Comparison of ENCODE assay signal across 14 mouse cellular contexts in the genomic region with DNA sequence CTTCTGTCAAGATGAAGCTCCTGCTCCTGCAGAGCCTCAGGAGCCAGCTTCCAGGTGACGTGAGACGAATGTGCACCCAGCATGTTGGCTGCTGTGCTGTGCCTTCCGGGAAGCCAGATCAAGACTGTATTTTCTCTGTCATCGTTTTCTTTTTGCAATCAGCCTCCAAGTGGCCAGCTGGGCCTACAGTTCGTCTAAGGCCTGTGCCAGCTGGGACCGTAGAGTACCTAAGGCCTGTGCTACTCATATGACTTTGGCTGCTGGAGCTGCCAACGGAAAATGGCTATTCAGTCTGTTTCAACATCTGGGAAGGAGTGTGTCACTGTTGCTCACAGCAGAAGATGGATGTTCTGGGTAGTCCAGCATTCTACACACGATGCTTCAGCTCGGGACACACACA.
DNase-seq lines count a peak whose midpoint lies in the region; ATAC-seq lines count a peak whose summit lies in the region.
"Had no signal": no experiment of that assay in that cellular context is flagged by ENCODE, and none has a peak within 500 bp of the region (broad histone marks: within the 10 kb centered on the region; RNA-seq: fewer than 3 reads in every experiment).

No protein-coding gene starts in this region.

- no peaks in the 10 kb centered on the region for H3K4me1 ChIP-seq in hindbrain, embryonic 16.5 days (ENCODE audit: control insufficient read depth, insufficient read depth, low read depth, low read length)
- no peaks in the 10 kb centered on the region for H3K4me1 ChIP-seq in hindbrain, embryonic 14.5 days (replicated peaks; ENCODE audit: control insufficient read depth, insufficient read depth, low read length)
- H3K4me1 ChIP-seq: heart, embryonic 12.5 days; hindbrain, embryonic 13.5 days; kidney, embryonic 15.5 days; liver, embryonic 12.5 days had no signal

- no peak overlapping the region for H3K4me3 ChIP-seq in hindbrain, embryonic 16.5 days (ENCODE audit: low read length)
- no peak overlapping the region for H3K4me3 ChIP-seq in hindbrain, embryonic 14.5 days (replicated peaks; ENCODE audit: low read length)
- H3K4me3 ChIP-seq: heart, embryonic 12.5 days; hindbrain, embryonic 13.5 days; kidney, embryonic 15.5 days; liver, embryonic 12.5 days had no signal

- H3K9ac ChIP-seq in hindbrain, embryonic 16.5 days (ENCODE audit: low read depth, low read length) = no peak overlapping the region
- no peak overlapping the region for H3K9ac ChIP-seq in hindbrain, embryonic 14.5 days
- H3K9ac ChIP-seq: heart, embryonic 12.5 days; hindbrain, embryonic 13.5 days; kidney, embryonic 15.5 days; liver, embryonic 12.5 days had no signal

- H3K4me2 ChIP-seq in hindbrain, embryonic 16.5 days (ENCODE audit: low read length) = no peak overlapping the region
- no peak overlapping the region for H3K4me2 ChIP-seq in hindbrain, embryonic 14.5 days (replicated peaks)
- H3K4me2 ChIP-seq: heart, embryonic 12.5 days; hindbrain, embryonic 13.5 days; kidney, embryonic 15.5 days; liver, embryonic 12.5 days; midbrain, embryonic 11.5 days had no signal

- H3K36me3 ChIP-seq in hindbrain, embryonic 16.5 days (ENCODE audit: control insufficient read depth, insufficient read depth, low read length) = no peaks in the 10 kb centered on the region
- no peaks in the 10 kb centered on the region for H3K36me3 ChIP-seq in hindbrain, embryonic 14.5 days (replicated peaks; ENCODE audit: control insufficient read depth, insufficient read depth)
- H3K36me3 ChIP-seq: heart, embryonic 12.5 days; hindbrain, embryonic 13.5 days; kidney, embryonic 15.5 days; liver, embryonic 12.5 days had no signal

- WGBS in hindbrain, embryonic 16.5 days = 67% methylated on average over 9 of the region's 9 CpGs
- WGBS in hindbrain, embryonic 14.5 days = 67% methylated on average over 9 of the region's 9 CpGs

- DNase-seq in adrenal gland, adult 2 months = peak; percentile 20
- DNase-seq in adrenal gland, postnatal 4 days (ENCODE audit: low spot score in 2 of 2) = no peak
- no peak for DNase-seq in hindbrain, embryonic 14.5 days (ENCODE audit: low spot score)
- DNase-seq in right cerebral cortex, postnatal 4 days = peak; percentile 4
- DNase-seq in right cerebral cortex, adult 18-20 months = no peak
- DNase-seq in lung, adult 18-20 months = no peak
- DNase-seq in spleen, postnatal 36 days (ENCODE audit: low spot score in 2 of 2) = no peak
- DNase-seq: lung, postnatal 10 days had no signal

- peak; percentile 63 for ATAC-seq in hindbrain, embryonic 16.5 days
- no peak for ATAC-seq in hindbrain, embryonic 14.5 days (ENCODE audit: low FRiP score)
- ATAC-seq: liver, embryonic 12.5 days had no signal

- H3K9me3 ChIP-seq in hindbrain, embryonic 16.5 days (ENCODE audit: control insufficient read depth, low read length) = no peaks in the 10 kb centered on the region
- no peaks in the 10 kb centered on the region for H3K9me3 ChIP-seq in hindbrain, embryonic 14.5 days (ENCODE audit: control insufficient read depth, low read length)
- H3K9me3 ChIP-seq: hindbrain, embryonic 13.5 days; kidney, embryonic 15.5 days; liver, embryonic 12.5 days had no signal

- H3K27ac ChIP-seq in hindbrain, embryonic 16.5 days (ENCODE audit: low read depth, low read length) = no peak overlapping the region
- no peak overlapping the region for H3K27ac ChIP-seq in hindbrain, embryonic 14.5 days
- H3K27ac ChIP-seq: hindbrain, embryonic 13.5 days; kidney, embryonic 15.5 days; liver, embryonic 12.5 days had no signal

- H3K27me3 ChIP-seq in hindbrain, embryonic 16.5 days (replicated peaks; ENCODE audit: control insufficient read depth, insufficient read depth, low read length) = no peaks in the 10 kb centered on the region
- H3K27me3 ChIP-seq in hindbrain, embryonic 14.5 days (ENCODE audit: control insufficient read depth, insufficient read depth, low read length) = no peaks in the 10 kb centered on the region
- H3K27me3 ChIP-seq: heart, embryonic 12.5 days; hindbrain, embryonic 13.5 days; kidney, embryonic 15.5 days; liver, embryonic 12.5 days had no signal

Comparison
In these comparisons a context has a peak if more than half of its experiments do, and no peak if none do; other contexts are left out.
1. DNase-seq: peak in adrenal gland, adult 2 months (single experiment) and right cerebral cortex, postnatal 4 days (single experiment); none in adrenal gland, postnatal 4 days (0 of 2), hindbrain, embryonic 14.5 days (single experiment), right cerebral cortex, adult 18-20 months (single experiment), lung, adult 18-20 months (0 of 2) and spleen, postnatal 36 days (0 of 2).